28 mouse cellular contexts compared by ENCODE assay signal in the genomic region with DNA sequence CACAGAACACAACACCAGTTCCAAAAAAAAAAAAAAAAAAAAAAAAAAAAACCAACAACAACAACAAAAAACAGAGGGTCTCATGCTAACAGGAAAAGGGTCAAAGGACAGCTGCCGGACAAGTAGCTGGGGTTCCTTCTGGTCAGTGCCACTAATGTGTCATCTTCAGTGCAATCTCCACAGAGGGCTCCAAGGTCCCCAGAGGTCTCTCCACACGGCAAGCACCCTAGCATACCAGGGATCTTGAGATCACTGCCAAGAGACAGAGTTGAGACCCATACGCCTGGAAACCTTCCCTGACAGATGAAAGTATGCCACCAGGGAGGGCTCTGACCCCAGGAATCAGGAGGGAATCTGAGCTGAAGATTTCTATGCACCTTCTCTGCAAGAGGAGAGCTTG.
"Had no signal": no experiment of that assay in that cellular context is flagged by ENCODE, and none has a peak within 500 bp of the region (broad histone marks: within the 10 kb centered on the region; RNA-seq: fewer than 3 reads in every experiment).

No protein-coding gene starts in this region.

- H3K27ac ChIP-seq: embryonic facial prominence, embryonic 10.5 days; embryonic facial prominence, embryonic 12.5 days; embryonic facial prominence, embryonic 13.5 days; embryonic facial prominence, embryonic 15.5 days; forebrain, embryonic 10.5 days; forebrain, embryonic 12.5 days; forebrain, embryonic 13.5 days; forebrain, embryonic 15.5 days; gastrocnemius, adult 2 months; heart, adult 2 months had no signal

- ATAC-seq: forebrain, embryonic 13.5 days; forebrain, embryonic 14.5 days; forebrain, embryonic 15.5 days; forebrain, embryonic 16.5 days; forebrain, postnatal 0 days had no signal

- H3K9me3 ChIP-seq: embryonic facial prominence, embryonic 10.5 days; embryonic facial prominence, embryonic 12.5 days; embryonic facial prominence, embryonic 13.5 days; embryonic facial prominence, embryonic 15.5 days; forebrain, embryonic 10.5 days; forebrain, embryonic 12.5 days; forebrain, embryonic 13.5 days; forebrain, embryonic 15.5 days had no signal

- H3K27me3 ChIP-seq: embryonic facial prominence, embryonic 12.5 days; embryonic facial prominence, embryonic 13.5 days; embryonic facial prominence, embryonic 15.5 days; forebrain, embryonic 12.5 days; forebrain, embryonic 13.5 days; forebrain, embryonic 15.5 days had no signal

- H3K9ac ChIP-seq: embryonic facial prominence, embryonic 12.5 days; embryonic facial prominence, embryonic 13.5 days; embryonic facial prominence, embryonic 15.5 days; forebrain, embryonic 12.5 days; forebrain, embryonic 13.5 days; forebrain, embryonic 15.5 days; forebrain, postnatal 0 days had no signal

- H3K4me1 ChIP-seq: embryonic facial prominence, embryonic 10.5 days; embryonic facial prominence, embryonic 12.5 days; embryonic facial prominence, embryonic 13.5 days; embryonic facial prominence, embryonic 15.5 days; forebrain, embryonic 10.5 days; forebrain, embryonic 12.5 days; forebrain, embryonic 13.5 days; forebrain, embryonic 15.5 days had no signal

- DNase-seq: cerebellum, adult 8-10 months; cerebellum, adult 9-10 months; cerebellum, adult 9-11 months; cerebellum, postnatal 10 days; cerebellum, postnatal 14 days; cerebellum, postnatal 25 days; cerebellum, postnatal 36 days; embryo, embryonic 11 days; forebrain, postnatal 0 days; gastrocnemius, adult 2 months; gastrocnemius, postnatal 10 days; gastrocnemius, postnatal 14 days; gastrocnemius, postnatal 25 days; gastrocnemius, postnatal 36 days; heart, adult 11 months; heart, adult 18-20 months; heart, adult 2 months had no signal

- H3K36me3 ChIP-seq: embryonic facial prominence, embryonic 10.5 days; embryonic facial prominence, embryonic 12.5 days; embryonic facial prominence, embryonic 13.5 days; embryonic facial prominence, embryonic 15.5 days; forebrain, embryonic 10.5 days; forebrain, embryonic 12.5 days; forebrain, embryonic 15.5 days had no signal

- H3K4me3 ChIP-seq: embryonic facial prominence, embryonic 10.5 days; embryonic facial prominence, embryonic 12.5 days; embryonic facial prominence, embryonic 13.5 days; embryonic facial prominence, embryonic 15.5 days; erythroblast, embryonic 14.5 days; forebrain, embryonic 10.5 days; forebrain, embryonic 12.5 days; forebrain, embryonic 13.5 days; forebrain, embryonic 15.5 days; gastrocnemius, adult 2 months; heart, adult 2 months had no signal

- H3K4me2 ChIP-seq: embryonic facial prominence, embryonic 12.5 days; embryonic facial prominence, embryonic 13.5 days; embryonic facial prominence, embryonic 15.5 days; forebrain, embryonic 12.5 days; forebrain, embryonic 13.5 days; forebrain, embryonic 15.5 days had no signal
